Mouse (Mus musculus) embryonic facial prominence, embryonic 14.5 days (tissue): ENCODE measurements around the gene BC052040. TPM values are rescaled to one million over a fixed set of nuclear protein-coding genes. Genes with fewer than 3 reads are reported as not detected.
A peak's percentile ranks its signal among the peaks of the same experiment; 100 is the strongest.

Source experiments
- ATAC-seq: fragments of 200-750 bp; cut with Nextera tagmentation; 2 replicates; pipeline ENCODE4 v1.8.0; 2017; ENCODE audit warnings: low read depth, moderate number of reproducible peaks, moderate TSS enrichment
- DNase-seq: peaks from one replicate; pipeline ENCODE4 v3.0.0-alpha.2; 2015; ENCODE audit warnings: low spot score
- H3K27ac ChIP-seq: fragments of 300-500 bp; sonication (generic); replicated peaks from 2 replicates; pipeline ENCODE4 v1.5.1; 2014; ENCODE audit warnings: low read depth, mild to moderate bottlenecking, low read length, moderate library complexity
- H3K27me3 ChIP-seq: fragments of 300-500 bp; sonication (generic); replicated peaks from 2 replicates; pipeline ENCODE4 v1.6.1; 2014; ENCODE audit warnings: low read length; ENCODE audit not compliant: control insufficient read depth, insufficient read depth
- H3K36me3 ChIP-seq: fragments of 300-500 bp; sonication (generic); 2 replicates; pipeline ENCODE4 v1.6.1; 2014; ENCODE audit warnings: low read length, mixed read lengths; ENCODE audit not compliant: control insufficient read depth, insufficient read depth
- H3K4me1 ChIP-seq: fragments of 300-500 bp; sonication (generic); 2 replicates; pipeline ENCODE4 v1.6.1; 2014; ENCODE audit warnings: antibody characterized with exemption, low read length; ENCODE audit not compliant: control insufficient read depth, insufficient read depth
- H3K4me2 ChIP-seq: fragments of 300-500 bp; sonication (generic); 2 replicates; pipeline ENCODE4 v1.6.1; 2014; ENCODE audit warnings: low read depth, mild to moderate bottlenecking, low read length, moderate library complexity, mixed read lengths
- H3K4me3 ChIP-seq: fragments of 300-500 bp; sonication (generic); 2 replicates; pipeline ENCODE4 v1.5.1; 2014; ENCODE audit warnings: low read depth, mild to moderate bottlenecking, low read length
- H3K9ac ChIP-seq: fragments of 300-500 bp; sonication (generic); 2 replicates; pipeline ENCODE4 v1.6.1; 2014; ENCODE audit warnings: low read depth, mild to moderate bottlenecking, low read length, moderate library complexity, mixed read lengths
- H3K9me3 ChIP-seq: fragments of 300-500 bp; sonication (generic); 2 replicates; pipeline ENCODE4 v1.6.1; 2016; ENCODE audit warnings: low read length; ENCODE audit not compliant: control insufficient read depth
- WGBS: fragments of 180-500 bp; shearing (Covaris S2); extraction: QIAGEN DNeasy Blood & Tissue Kit; methylation state at CpG from one replicate; pipeline ENCODE4 v1.1.7; 2014; 5-methylcytosine and 5-hydroxymethylcytosine counted together
- polyA plus RNA-seq: library from polyadenylated mRNA; unstranded; fragments of >200 nt; fragmentation: Nextera tagmentation; extraction: Ambion mirVana; gene quantifications from 2 replicates; pipeline ENCODE4 v1.2.1, GENCODE M21; 2014

Gene BC052040
- polyA plus RNA-seq, 1 experiment from 2014 or later: 9.8 TPM

GRCm38 (mm10) chr2:115563436-115564093 is 18.0 kb upstream of the BC052040 start:
- H3K4me3 ChIP-seq: no peak overlapping the region
- no peaks in the 10 kb centered on the region for H3K36me3 ChIP-seq
- no peak overlapping the region for H3K4me2 ChIP-seq
- H3K27ac ChIP-seq: no peak overlapping the region
- H3K9ac ChIP-seq: no peak overlapping the region
- no peak for ATAC-seq
- no peaks in the 10 kb centered on the region for H3K4me1 ChIP-seq
- DNase-seq: no peak
- H3K27me3 ChIP-seq: no peaks in the 10 kb centered on the region
- WGBS: 79% methylated on average over 6 of the region's 6 CpGs
- peaks cover 3% of the 10 kb centered on the region; the same call in 1 of the 2 replicates for H3K9me3 ChIP-seq

- 72% methylated on average over 1 of the region's 1 CpGs for WGBS
- no peaks in the 10 kb centered on the region for H3K4me1 ChIP-seq
- no peak for ATAC-seq
- H3K27ac ChIP-seq: no peak overlapping the region
- DNase-seq: no peak
- H3K9me3 ChIP-seq: no peaks in the 10 kb centered on the region
- no peak overlapping the region for H3K4me2 ChIP-seq
- no peaks in the 10 kb centered on the region for H3K36me3 ChIP-seq
- H3K9ac ChIP-seq: no peak overlapping the region
- H3K4me3 ChIP-seq: no peak overlapping the region
- no peaks in the 10 kb centered on the region for H3K27me3 ChIP-seq
Observed at GRCm38 (mm10) chr2:115571996-115572395, 9.5 kb upstream of the BC052040 start.

DNA sequence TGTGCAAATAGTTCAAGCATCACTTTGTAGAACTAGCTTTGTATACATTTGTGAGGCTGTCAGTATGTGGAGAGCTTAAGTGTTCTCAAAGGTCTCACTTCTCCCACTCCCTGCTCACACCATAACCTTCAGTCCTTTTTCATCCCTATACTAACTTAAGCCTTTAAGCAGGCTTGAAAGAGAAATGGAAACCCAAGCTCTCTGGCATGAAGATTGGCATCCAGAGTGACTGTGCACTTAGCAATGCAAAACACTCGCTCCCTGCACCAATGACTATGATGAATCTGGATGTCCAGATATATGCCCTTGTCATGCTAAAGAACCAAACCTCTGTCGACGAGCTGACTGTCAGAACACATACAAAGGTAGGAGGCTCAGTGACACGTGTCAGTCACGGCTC is 6.7 kb upstream of the BC052040 start:
- no peak overlapping the region for H3K9ac ChIP-seq
- H3K4me2 ChIP-seq: no peak overlapping the region
- H3K36me3 ChIP-seq: no peaks in the 10 kb centered on the region
- no peaks in the 10 kb centered on the region for H3K9me3 ChIP-seq
- no peak overlapping the region for H3K27ac ChIP-seq
- DNase-seq (peak; percentile 41), ATAC-seq (peak; percentile 55; the same call in 1 of the 2 replicates)
- WGBS: 58% methylated on average over 5 of the region's 5 CpGs
- H3K27me3 ChIP-seq: no peaks in the 10 kb centered on the region
- no peak overlapping the region for H3K4me3 ChIP-seq
- H3K4me1 ChIP-seq: no peaks in the 10 kb centered on the region

DNA sequence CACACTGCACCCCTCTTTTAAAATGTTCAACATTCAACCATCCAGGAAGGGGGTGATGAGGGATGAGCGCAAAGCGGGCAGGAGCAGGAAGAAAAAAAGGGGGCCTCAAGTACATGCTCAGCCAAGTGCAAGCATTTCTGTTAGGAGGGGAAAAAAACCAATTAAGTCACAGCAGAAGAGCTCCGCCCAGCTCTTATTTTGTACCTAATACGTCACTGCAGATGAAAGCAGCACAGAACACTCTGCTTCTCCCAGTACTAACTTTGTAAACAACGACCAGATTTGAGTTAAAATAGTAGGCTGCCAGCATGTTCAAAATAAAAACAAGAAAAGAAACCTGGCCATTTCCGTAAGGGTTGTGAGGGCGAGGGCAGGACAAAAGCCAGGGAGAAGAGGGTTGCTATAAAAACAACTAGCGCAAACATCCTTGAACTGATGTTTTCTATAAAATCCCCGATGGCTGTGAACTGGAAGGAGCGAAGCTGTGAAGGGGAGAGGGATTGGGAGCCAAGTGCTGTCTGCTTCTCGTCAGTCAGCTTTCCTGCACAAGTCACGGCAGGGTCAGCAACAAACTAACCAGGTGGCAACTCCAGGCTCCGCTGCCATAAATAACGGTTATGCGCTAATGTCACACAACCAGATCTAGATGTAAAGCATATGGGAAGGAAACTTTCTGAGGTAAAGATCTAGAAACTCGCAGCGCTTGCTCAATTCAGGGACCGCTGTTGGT is 2.2 kb upstream of the BC052040 start:
- Histone ChIP-seq H3K4me2 (peak overlapping the region; percentile 45), H3K4me3 (peak overlapping the region; percentile 14; the same call in 1 of the 2 replicates), H3K27me3 (no peaks in the 10 kb centered on the region), H3K9me3 (no peaks in the 10 kb centered on the region), H3K4me1 (peaks cover 5% of the 10 kb centered on the region; the same call in 1 of the 2 replicates), H3K27ac (no peak overlapping the region; the same call in 1 of the 2 replicates), H3K9ac (peak overlapping the region; percentile 35; the same call in 1 of the 2 replicates), H3K36me3 (no peaks in the 10 kb centered on the region)
- ATAC-seq (no peak), DNase-seq (peak; percentile 47)
- WGBS: 34% methylated on average over 18 of the region's 18 CpGs

- no peaks in the 10 kb centered on the region for H3K9me3 ChIP-seq
- no peak overlapping the region for H3K9ac ChIP-seq
- no peak for DNase-seq
- H3K27ac ChIP-seq: no peak overlapping the region
- H3K27me3 ChIP-seq: no peaks in the 10 kb centered on the region
- no peak for ATAC-seq
- WGBS: 58% methylated on average over 6 of the region's 6 CpGs
- no peaks in the 10 kb centered on the region for H3K36me3 ChIP-seq
- H3K4me3 ChIP-seq: no peak overlapping the region
- peak overlapping the region; percentile 45; the same call in 1 of the 2 replicates for H3K4me2 ChIP-seq
- H3K4me1 ChIP-seq: peaks cover 5% of the 10 kb centered on the region; the same call in 1 of the 2 replicates
Observed at GRCm38 (mm10) chr2:115579976-115580375, 1.5 kb upstream of the BC052040 start.

GRCm38 (mm10) chr2:115581989-115582608 is 583 bp downstream of the BC052040 start:
- peaks cover 5% of the 10 kb centered on the region; the same call in 1 of the 2 replicates for H3K4me1 ChIP-seq
- DNase-seq (no peak), ATAC-seq (no peak; the same call in 1 of the 2 replicates)

GRCm38 (mm10) chr2:115583776-115584175 is 2.3 kb downstream of the BC052040 start:
- no peak for DNase-seq
- Histone ChIP-seq H3K4me3 (no peak overlapping the region), H3K4me2 (no peak overlapping the region), H3K4me1 (peaks cover 5% of the 10 kb centered on the region; the same call in 1 of the 2 replicates), H3K27ac (no peak overlapping the region), H3K27me3 (no peaks in the 10 kb centered on the region), H3K36me3 (no peaks in the 10 kb centered on the region), H3K9ac (no peak overlapping the region), H3K9me3 (no peaks in the 10 kb centered on the region)
- ATAC-seq: no peak

More at GRCm38 (mm10) chr2:115581989-115582608, 583 bp downstream of the BC052040 start:
- no peaks in the 10 kb centered on the region for H3K36me3 ChIP-seq
- peak overlapping the region; percentile 67 for H3K4me3 ChIP-seq
- H3K4me2 ChIP-seq: peak overlapping the region; percentile 69
- H3K27ac ChIP-seq: peak overlapping the region; percentile 70; the same call in 1 of the 2 replicates
- WGBS: 67% methylated on average over 10 of the region's 10 CpGs
- peak overlapping the region; percentile 71 for H3K9ac ChIP-seq
- no peaks in the 10 kb centered on the region for H3K27me3 ChIP-seq
- no peaks in the 10 kb centered on the region for H3K9me3 ChIP-seq

DNA sequence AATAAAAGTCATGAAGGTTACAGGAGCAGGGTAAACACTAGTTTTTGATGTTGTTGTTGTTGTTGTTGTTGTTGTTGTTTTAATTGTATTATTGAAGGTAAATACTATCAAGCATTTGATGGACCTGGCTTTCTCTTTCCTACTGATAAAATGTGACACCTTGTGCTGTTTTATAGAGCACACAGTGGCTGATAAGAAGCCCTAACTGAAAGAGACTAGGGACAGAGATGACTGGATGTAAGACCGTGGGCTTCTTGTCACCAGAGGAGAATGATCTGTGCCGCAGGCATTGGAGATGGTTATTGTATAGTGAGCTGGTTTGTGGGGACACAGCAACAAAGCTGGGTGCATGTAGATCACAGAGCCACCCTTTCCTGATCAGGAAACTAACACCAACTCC is 9.1 kb downstream of the BC052040 start:
- H3K9ac ChIP-seq: no peak overlapping the region

More for the DNA sequence above, 9.1 kb downstream of the BC052040 start:
- Histone ChIP-seq H3K4me2 (no peak overlapping the region), H3K36me3 (no peaks in the 10 kb centered on the region), H3K9me3 (no peaks in the 10 kb centered on the region), H3K4me1 (peaks cover 10% of the 10 kb centered on the region), H3K27ac (no peak overlapping the region), H3K27me3 (no peaks in the 10 kb centered on the region), H3K4me3 (no peak overlapping the region)
- WGBS: 82% methylated on average over 2 of the region's 2 CpGs
- ATAC-seq (no peak), DNase-seq (no peak)
